Mouse (Mus musculus) testis, adult 2 months (tissue): ENCODE results near the gene Trp53bp2.

Experiments
- CTCF ChIP-seq: fragments of 200-500 bp; IDR thresholded peaks from 2 replicates; pipeline ENCODE4 v1.5.1; 2012; ENCODE audit warnings: low read depth, mild to moderate bottlenecking, inconsistent platforms, low read length, moderate library complexity; ENCODE audit not compliant: control insufficient read depth, insufficient read depth, insufficient replicate concordance
- POLR2A ChIP-seq: fragments of 200-500 bp; IDR thresholded peaks from 2 replicates; pipeline ENCODE4 v1.6.1; 2012; ENCODE audit warnings: low read depth, mild to moderate bottlenecking, inconsistent platforms, low read length, moderate library complexity; ENCODE audit not compliant: control insufficient read depth

GRCm38 (mm10) chr1:182504223-182504622 is 95.3 kb downstream of the Trp53bp2 start:
- TF ChIP-seq POLR2A: no peak
- no peak for TF ChIP-seq CTCF
